Mouse (Mus musculus) cerebellum, adult 2 months (tissue): ENCODE results near the gene Cdca7l. TPM values are rescaled to one million over a fixed set of nuclear protein-coding genes. Genes with fewer than 3 reads are reported as not detected.

Source experiments
- DNase-seq, 2 experiments: peaks; one replicate each; pipeline ENCODE4 v3.0.0; 2021
- H3K27ac ChIP-seq: fragments of 200-500 bp; 2 replicates; pipeline ENCODE4 v1.5.1; 2012; ENCODE audit warnings: low read length, control low read depth, inconsistent platforms; ENCODE audit not compliant: insufficient read depth
- H3K27me3 ChIP-seq: fragments of 200-500 bp; 2 replicates; pipeline ENCODE4 v1.6.1; 2012; ENCODE audit warnings: inconsistent platforms, mild to moderate bottlenecking, low read length, moderate library complexity; ENCODE audit not compliant: control insufficient read depth, insufficient read depth
- H3K4me1 ChIP-seq: fragments of 200-500 bp; 2 replicates; pipeline ENCODE4 v1.6.1; 2011; ENCODE audit warnings: low read length; ENCODE audit not compliant: control insufficient read depth, insufficient read depth
- H3K4me3 ChIP-seq: fragments of 200-500 bp; replicated peaks from 2 replicates; pipeline ENCODE3; 2011; ENCODE audit warnings: mild to moderate bottlenecking, low read depth, low read length, control low read depth; ENCODE audit not compliant: insufficient read depth
- CTCF ChIP-seq: fragments of 200-500 bp; IDR thresholded peaks from 2 replicates; pipeline ENCODE4 v1.5.1; 2011; ENCODE audit warnings: low read depth, mild to moderate bottlenecking, control low read depth, low read length, moderate library complexity, borderline replicate concordance; ENCODE audit not compliant: insufficient read depth
- POLR2A ChIP-seq: fragments of 200-500 bp; IDR thresholded peaks from 2 replicates; pipeline ENCODE4 v1.6.1; 2011; ENCODE audit warnings: low read length, control low read depth, borderline replicate concordance; ENCODE audit not compliant: insufficient read depth
- WGBS: fragments of 180-500 bp; shearing (Covaris S2); methylation state at CpG from one replicate; pipeline ENCODE4 v1.1.7; 2018; 5-methylcytosine and 5-hydroxymethylcytosine counted together
- polyA plus RNA-seq: library from polyadenylated mRNA; depleted of rRNA; stranded (reverse); fragments of >200 nt; gene quantifications from 2 replicates; pipeline ENCODE4 v1.2.3, GENCODE M21; 2012

Gene Cdca7l
- polyA plus RNA-seq, 1 experiment: 1.0 TPM

- 9% methylated on average over 10 of the region's 10 CpGs for WGBS
- TF ChIP-seq POLR2A (no peak), CTCF (no peak)
- Histone ChIP-seq H3K27me3 (no peaks in the 10 kb centered on the region; the same call in 1 of the 2 replicates), H3K4me1 (no peaks in the 10 kb centered on the region), H3K27ac (no peak overlapping the region), H3K4me3 (no peak overlapping the region)
- DNase-seq: no peak
Measured at GRCm38 (mm10) chr12:117835371-117835770, 31.3 kb downstream of the Cdca7l start.

GRCm38 (mm10) chr12:117837376-117837775 lies 33.3 kb downstream of the Cdca7l start:
- WGBS: 80% methylated on average over 4 of the region's 4 CpGs
- Histone ChIP-seq H3K4me1 (no peaks in the 10 kb centered on the region), H3K27ac (no peak overlapping the region), H3K4me3 (no peak overlapping the region), H3K27me3 (no peaks in the 10 kb centered on the region; the same call in 1 of the 2 replicates)
- DNase-seq: no peak
- no peak for TF ChIP-seq CTCF
- TF ChIP-seq POLR2A: no peak

GRCm38 (mm10) chr12:117840705-117841104 lies 36.6 kb downstream of the Cdca7l start:
- H3K4me3 ChIP-seq: no peak overlapping the region
- no peak for TF ChIP-seq POLR2A
- H3K27ac ChIP-seq: no peak overlapping the region
- H3K4me1 ChIP-seq: no peaks in the 10 kb centered on the region
- H3K27me3 ChIP-seq: no peaks in the 10 kb centered on the region; the same call in 1 of the 2 replicates
- 88% methylated on average over 1 of the region's 1 CpGs for WGBS
- DNase-seq: no peak

GRCm38 (mm10) chr12:117842676-117843075 lies 38.6 kb downstream of the Cdca7l start:
- Histone ChIP-seq H3K27ac (no peak overlapping the region), H3K27me3 (no peaks in the 10 kb centered on the region; the same call in 1 of the 2 replicates), H3K4me1 (no peaks in the 10 kb centered on the region), H3K4me3 (no peak overlapping the region)
- no peak for DNase-seq
- TF ChIP-seq CTCF (no peak), POLR2A (no peak)
- WGBS: 36% methylated on average over 1 of the region's 1 CpGs

GRCm38 (mm10) chr12:117843302-117844074 lies 39.4 kb downstream of the Cdca7l start:
- no peak overlapping the region for H3K27ac ChIP-seq
- under 1% methylated on average over 72 of the region's 75 CpGs for WGBS
- peak overlapping the region; percentile 63 for H3K4me3 ChIP-seq
- no peak for TF ChIP-seq POLR2A
- no peaks in the 10 kb centered on the region; the same call in 1 of the 2 replicates for H3K27me3 ChIP-seq
- DNase-seq: peak; percentile 58 to 60
- H3K4me1 ChIP-seq: no peaks in the 10 kb centered on the region

- Histone ChIP-seq H3K27ac (no peak overlapping the region), H3K4me1 (no peaks in the 10 kb centered on the region), H3K4me3 (peak overlapping the region; percentile 63), H3K27me3 (no peaks in the 10 kb centered on the region; the same call in 1 of the 2 replicates)
- DNase-seq: no peak
- under 1% methylated on average over 15 of the region's 15 CpGs for WGBS
- TF ChIP-seq POLR2A (no peak), CTCF (no peak)
Measured at GRCm38 (mm10) chr12:117844075-117844408, 40.0 kb downstream of the Cdca7l start.

GRCm38 (mm10) chr12:117844917-117845316 lies 40.8 kb downstream of the Cdca7l start:
- WGBS: 27% methylated on average over 2 of the region's 2 CpGs
- H3K4me1 ChIP-seq: no peaks in the 10 kb centered on the region
- TF ChIP-seq POLR2A (no peak), CTCF (no peak)
- no peak overlapping the region for H3K4me3 ChIP-seq
- no peak overlapping the region for H3K27ac ChIP-seq
- DNase-seq: no peak
- H3K27me3 ChIP-seq: no peaks in the 10 kb centered on the region

GRCm38 (mm10) chr12:117848621-117849020 lies 44.5 kb downstream of the Cdca7l start:
- DNase-seq: no peak
- no peaks in the 10 kb centered on the region for H3K27me3 ChIP-seq
- WGBS: 94% methylated on average over 6 of the region's 6 CpGs
- H3K27ac ChIP-seq: no peak overlapping the region
- TF ChIP-seq POLR2A (no peak), CTCF (no peak)
- no peaks in the 10 kb centered on the region for H3K4me1 ChIP-seq
- no peak overlapping the region for H3K4me3 ChIP-seq

- no peak for DNase-seq
- whole genome bisulfite sequencing: 58% methylated on average over 10 of the region's 10 CpGs
- H3K4me1 ChIP-seq: no peaks in the 10 kb centered on the region
- H3K4me3 ChIP-seq: no peak overlapping the region
- TF ChIP-seq CTCF (no peak), POLR2A (no peak)
- H3K27me3 ChIP-seq: no peaks in the 10 kb centered on the region
- H3K27ac ChIP-seq: no peak overlapping the region
Measured at GRCm38 (mm10) chr12:117850472-117850871, 46.4 kb downstream of the Cdca7l start.
